22 mouse cellular contexts compared by ENCODE assay signal in the genomic region with DNA sequence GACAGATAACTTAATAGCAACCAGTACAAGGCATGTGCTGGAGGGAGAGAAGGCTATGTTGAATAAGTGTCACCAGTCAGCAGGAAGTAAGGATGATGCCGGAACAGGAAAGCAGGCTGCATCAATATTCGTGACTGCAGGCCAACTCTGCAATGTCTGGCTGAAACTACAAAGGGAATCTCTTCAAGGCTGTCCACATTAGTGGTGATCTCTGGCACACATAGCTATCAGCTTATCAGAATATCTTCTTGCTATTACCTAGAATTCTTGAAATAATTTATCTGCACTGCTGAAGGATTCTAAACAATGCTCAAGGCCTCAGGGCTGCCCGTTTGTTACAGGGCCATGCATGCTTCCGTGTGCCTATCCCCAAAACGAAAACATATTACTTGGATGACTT.
A peak's percentile ranks its signal among the peaks of the same experiment; 100 is the strongest.
DNase-seq lines count a peak whose midpoint lies in the region; ATAC-seq and TF ChIP-seq lines count a peak whose summit lies in the region.
"Had no signal": no experiment of that assay in that cellular context is flagged by ENCODE, and none has a peak within 500 bp of the region (broad histone marks: within the 10 kb centered on the region; RNA-seq: fewer than 3 reads in every experiment).

No protein-coding gene starts in this region.

- no peak overlapping the region for H3K4me2 ChIP-seq in forebrain, embryonic 15.5 days (replicated peaks)
- no peak overlapping the region for H3K4me2 ChIP-seq in forebrain, embryonic 12.5 days
- H3K4me2 ChIP-seq in midbrain, embryonic 14.5 days (ENCODE audit: low read length): no peak overlapping the region
- H3K4me2 ChIP-seq in midbrain, embryonic 16.5 days (ENCODE audit: low read length): no peak overlapping the region
- no peak overlapping the region for H3K4me2 ChIP-seq in intestine, postnatal 0 days (replicated peaks; ENCODE audit: low read depth)
- H3K4me2 ChIP-seq: embryonic facial prominence, embryonic 15.5 days; heart, embryonic 12.5 days had no signal

- H3K9me3 ChIP-seq in forebrain, embryonic 15.5 days: no peaks in the 10 kb centered on the region
- H3K9me3 ChIP-seq in forebrain, embryonic 12.5 days: no peaks in the 10 kb centered on the region
- no peaks in the 10 kb centered on the region for H3K9me3 ChIP-seq in midbrain, embryonic 14.5 days (ENCODE audit: control insufficient read depth, low read length)
- H3K9me3 ChIP-seq in midbrain, embryonic 16.5 days (replicated peaks; ENCODE audit: control insufficient read depth, low read length, poor library complexity, severe bottlenecking): no peaks in the 10 kb centered on the region
- H3K9me3 ChIP-seq in intestine, postnatal 0 days (ENCODE audit: control insufficient read depth): no peaks in the 10 kb centered on the region
- H3K9me3 ChIP-seq: embryonic facial prominence, embryonic 15.5 days; heart, embryonic 12.5 days; hindbrain, embryonic 10.5 days had no signal

- H3K4me3 ChIP-seq in forebrain, embryonic 15.5 days: no peak overlapping the region
- H3K4me3 ChIP-seq in forebrain, embryonic 12.5 days (replicated peaks): no peak overlapping the region
- H3K4me3 ChIP-seq in midbrain, embryonic 14.5 days (replicated peaks; ENCODE audit: low read depth, low read length): no peak overlapping the region
- H3K4me3 ChIP-seq in midbrain, embryonic 16.5 days (ENCODE audit: low read depth, low read length): no peak overlapping the region
- no peak overlapping the region for H3K4me3 ChIP-seq in intestine, postnatal 0 days (ENCODE audit: low read depth, low read length)
- H3K4me3 ChIP-seq: embryonic facial prominence, embryonic 15.5 days; erythroblast, embryonic 14.5 days; gastrocnemius, adult 2 months; heart, embryonic 12.5 days; hindbrain, embryonic 10.5 days had no signal

- no peak for ATAC-seq in forebrain, embryonic 15.5 days (replicated peaks)
- no peak for ATAC-seq in forebrain, embryonic 12.5 days (ENCODE audit: low FRiP score)
- no peak for ATAC-seq in midbrain, embryonic 14.5 days (ENCODE audit: low FRiP score, low TSS enrichment)
- ATAC-seq in midbrain, embryonic 16.5 days: no peak; the same call in 1 of the 2 replicates
- no peak for ATAC-seq in intestine, postnatal 0 days
- ATAC-seq: CD4-positive, CD25-positive, alpha-beta regulatory T cell, adult 4 months had no signal

- H3K9ac ChIP-seq in forebrain, embryonic 15.5 days (replicated peaks): no peak overlapping the region
- no peak overlapping the region for H3K9ac ChIP-seq in forebrain, embryonic 12.5 days
- H3K9ac ChIP-seq in midbrain, embryonic 14.5 days (replicated peaks; ENCODE audit: low read length): no peak overlapping the region
- H3K9ac ChIP-seq in midbrain, embryonic 16.5 days (ENCODE audit: low read depth, low read length): no peak overlapping the region
- H3K9ac ChIP-seq in intestine, postnatal 0 days (ENCODE audit: low read depth, low read length): no peak overlapping the region
- H3K9ac ChIP-seq: embryonic facial prominence, embryonic 15.5 days; heart, embryonic 12.5 days had no signal

- peaks cover 6% of the 10 kb centered on the region; the same call in 1 of the 2 replicates for H3K4me1 ChIP-seq in forebrain, embryonic 15.5 days
- H3K4me1 ChIP-seq in forebrain, embryonic 12.5 days: no peaks in the 10 kb centered on the region
- 0 out of 2 replicates have a peak, but pooled peaks cover 3% of the 10 kb centered on the region for H3K4me1 ChIP-seq in midbrain, embryonic 14.5 days (ENCODE audit: control insufficient read depth, insufficient read depth, low read length)
- peaks cover 2% of the 10 kb centered on the region; the same call in 1 of the 2 replicates for H3K4me1 ChIP-seq in midbrain, embryonic 16.5 days (ENCODE audit: control insufficient read depth, insufficient read depth, low read length)
- H3K4me1 ChIP-seq in intestine, postnatal 0 days (replicated peaks; ENCODE audit: control insufficient read depth, insufficient read depth, low read length): no peaks in the 10 kb centered on the region
- H3K4me1 ChIP-seq: embryonic facial prominence, embryonic 15.5 days; heart, embryonic 12.5 days; hindbrain, embryonic 10.5 days had no signal

- no peaks in the 10 kb centered on the region for H3K36me3 ChIP-seq in forebrain, embryonic 15.5 days
- H3K36me3 ChIP-seq in forebrain, embryonic 12.5 days (replicated peaks): no peaks in the 10 kb centered on the region
- H3K36me3 ChIP-seq in midbrain, embryonic 14.5 days (ENCODE audit: control insufficient read depth, insufficient read depth, low read length): no peaks in the 10 kb centered on the region
- no peaks in the 10 kb centered on the region for H3K36me3 ChIP-seq in midbrain, embryonic 16.5 days (ENCODE audit: control insufficient read depth, insufficient read depth, low read length)
- no peaks in the 10 kb centered on the region for H3K36me3 ChIP-seq in intestine, postnatal 0 days (ENCODE audit: control insufficient read depth, insufficient read depth)
- H3K36me3 ChIP-seq: embryonic facial prominence, embryonic 15.5 days; G1E; heart, embryonic 12.5 days; hindbrain, embryonic 10.5 days had no signal

- peak overlapping the region; percentile 72 for H3K27ac ChIP-seq in forebrain, embryonic 15.5 days (replicated peaks)
- no peak overlapping the region for H3K27ac ChIP-seq in forebrain, embryonic 12.5 days
- 0 out of 2 replicates have a peak overlapping the region, but pooled peaks have one; percentile 8 for H3K27ac ChIP-seq in midbrain, embryonic 14.5 days (replicated peaks; ENCODE audit: low read depth, low read length)
- H3K27ac ChIP-seq in midbrain, embryonic 16.5 days (ENCODE audit: low read length): no peak overlapping the region
- no peak overlapping the region for H3K27ac ChIP-seq in intestine, postnatal 0 days (ENCODE audit: low read depth, low read length)
- H3K27ac ChIP-seq: embryonic facial prominence, embryonic 15.5 days; gastrocnemius, adult 2 months; hindbrain, embryonic 10.5 days had no signal

- no peak for TF ChIP-seq CTCF in brain, embryonic 14.5 days (IDR thresholded peaks at IDR 0.05; ENCODE audit: borderline replicate concordance, extremely low read depth, insufficient read depth, insufficient read length)
- TF ChIP-seq CTCF in intestine, postnatal 0 days (IDR thresholded peaks at IDR 0.05; ENCODE audit: low read depth): no peak

- 81% methylated on average over 5 of the region's 5 CpGs for WGBS in forebrain, embryonic 15.5 days
- WGBS in forebrain, embryonic 12.5 days: 83% methylated on average over 5 of the region's 5 CpGs
- WGBS in midbrain, embryonic 14.5 days: 68% methylated on average over 5 of the region's 5 CpGs
- 75% methylated on average over 5 of the region's 5 CpGs for WGBS in midbrain, embryonic 16.5 days
- 73% methylated on average over 5 of the region's 5 CpGs for WGBS in intestine, postnatal 0 days

- H3K27me3 ChIP-seq in forebrain, embryonic 15.5 days: no peaks in the 10 kb centered on the region
- no peaks in the 10 kb centered on the region for H3K27me3 ChIP-seq in forebrain, embryonic 12.5 days
- no peaks in the 10 kb centered on the region for H3K27me3 ChIP-seq in midbrain, embryonic 14.5 days (ENCODE audit: control insufficient read depth, insufficient read depth, low read length)
- H3K27me3 ChIP-seq in midbrain, embryonic 16.5 days (ENCODE audit: control insufficient read depth, insufficient read depth, low read depth, low read length): no peaks in the 10 kb centered on the region
- H3K27me3 ChIP-seq in intestine, postnatal 0 days (replicated peaks; ENCODE audit: control insufficient read depth, insufficient read depth, low read length): no peaks in the 10 kb centered on the region
- H3K27me3 ChIP-seq: embryonic facial prominence, embryonic 15.5 days; heart, embryonic 12.5 days had no signal

- no peak for TF ChIP-seq POLR2A in brain, embryonic 14.5 days (IDR thresholded peaks at IDR 0.05; ENCODE audit: borderline replicate concordance, extremely low read depth, insufficient read depth, insufficient read length, poor library complexity, severe bottlenecking)

- peak; percentile 28 to 76 for DNase-seq in adrenal gland, adult (ENCODE audit: inconsistent age in 2 of 2, low spot score in 1 of 2)
- DNase-seq in adrenal gland, postnatal 25 days: no peak
- DNase-seq in midbrain, embryonic 14.5 days: no peak
- DNase-seq in brain, embryonic 14.5 days (ENCODE audit: low read depth): peak; percentile 17
- DNase-seq: B cell, adult 2 months; cerebellum, adult 11 months; cerebellum, adult 8-10 months; cerebellum, postnatal 14 days; embryo, embryonic 11 days; gastrocnemius, adult 2 months; gastrocnemius, postnatal 25 days; kidney, adult 18-20 months had no signal

Comparison
In these comparisons a context has a peak if more than half of its experiments do, and no peak if none do; other contexts are left out.
1. DNase-seq: peak in adrenal gland, adult (2 of 2) and brain, embryonic 14.5 days (single experiment); none in adrenal gland, postnatal 25 days (single experiment) and midbrain, embryonic 14.5 days (single experiment).
2. H3K27ac ChIP-seq: peak in forebrain, embryonic 15.5 days (single experiment) and midbrain, embryonic 14.5 days (single experiment); none in forebrain, embryonic 12.5 days (single experiment), midbrain, embryonic 16.5 days (single experiment) and intestine, postnatal 0 days (single experiment).